Mouse (Mus musculus) erythroblast, embryonic 14.5 days (primary cell): ENCODE results near the gene Rbm20. TPM values are rescaled to one million over a fixed set of nuclear protein-coding genes. Genes with fewer than 3 reads are reported as not detected.

Experiments
- H3K27me3 ChIP-seq: 2 replicates; pipeline ENCODE4 v1.6.1; 2012; ENCODE audit warnings: inconsistent platforms; ENCODE audit not compliant: control insufficient read depth
- H3K36me3 ChIP-seq: 2 replicates; pipeline ENCODE4 v1.6.1; 2012; ENCODE audit warnings: mild to moderate bottlenecking, inconsistent platforms; ENCODE audit not compliant: control insufficient read depth
- H3K4me1 ChIP-seq: 2 replicates; pipeline ENCODE4 v1.6.1; 2012; ENCODE audit warnings: inconsistent platforms; ENCODE audit not compliant: control insufficient read depth
- H3K4me3 ChIP-seq: replicated peaks from 2 replicates; pipeline ENCODE3; 2012; ENCODE audit warnings: moderate library complexity, mild to moderate bottlenecking, inconsistent platforms
- H3K9me3 ChIP-seq: 2 replicates; pipeline ENCODE4 v1.6.1; 2012; ENCODE audit warnings: low read length, inconsistent platforms, mixed read lengths; ENCODE audit not compliant: control insufficient read depth
- GATA1 ChIP-seq: IDR thresholded peaks from 2 replicates; pipeline ENCODE4 v1.6.1; 2012; ENCODE audit warnings: low read length, inconsistent platforms, mixed read lengths
- TAL1 ChIP-seq: IDR thresholded peaks from 3 replicates; pipeline ENCODE4 v1.6.1; 2012; ENCODE audit warnings: low read length, inconsistent platforms, mixed read lengths
- polyA plus RNA-seq: library from polyadenylated mRNA; stranded (reverse); fragments of >175 nt; gene quantifications from 2 replicates; pipeline ENCODE4 v1.2.3, GENCODE M21; 2012

Gene Rbm20
- polyA plus RNA-seq, 1 experiment = not detected

DNA sequence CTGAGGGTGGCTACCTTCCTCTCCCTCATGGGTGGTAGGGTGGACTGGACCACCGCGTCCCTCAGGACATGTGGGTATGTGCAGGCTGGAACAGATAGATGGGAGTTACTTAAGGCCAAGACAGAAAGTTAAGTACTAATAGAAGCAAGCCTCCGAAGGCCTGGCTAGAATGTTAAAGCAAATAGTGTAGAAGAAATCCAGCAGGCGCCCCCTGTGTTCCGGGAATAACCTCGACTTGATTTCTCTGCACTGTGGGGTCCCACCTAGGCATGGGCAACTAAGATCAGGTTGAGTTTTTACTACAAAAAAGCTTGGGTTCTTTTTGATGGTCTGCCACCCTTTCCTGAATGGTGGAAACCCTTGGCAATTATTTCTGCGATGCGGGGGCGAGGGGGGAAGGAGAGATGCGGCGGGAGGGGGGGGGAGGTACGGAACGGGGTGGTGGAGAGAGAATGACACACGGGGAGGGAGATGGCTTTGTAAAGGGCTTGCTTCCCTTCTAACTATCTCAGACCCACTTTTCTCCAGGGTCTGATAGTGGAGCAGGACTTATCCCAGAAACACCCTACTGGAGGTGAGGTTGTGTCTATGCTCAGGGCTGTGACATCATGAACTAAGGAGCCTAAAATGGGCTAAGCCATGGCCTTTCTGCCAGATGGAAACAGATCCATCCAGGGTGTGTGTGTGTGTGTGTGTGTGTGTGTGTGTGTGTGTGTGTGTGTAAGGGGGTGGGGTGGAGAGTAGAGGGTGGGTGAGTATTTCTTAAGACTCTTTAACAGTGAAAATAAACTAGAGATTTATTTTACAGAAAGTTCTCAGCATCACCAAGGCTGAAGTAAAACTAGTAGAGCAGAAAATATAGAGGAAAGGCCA, 175.0 kb downstream of the Rbm20 start:
- TF ChIP-seq TAL1 (no peak), GATA1 (no peak)
- no peaks in the 10 kb centered on the region for H3K36me3 ChIP-seq

DNA sequence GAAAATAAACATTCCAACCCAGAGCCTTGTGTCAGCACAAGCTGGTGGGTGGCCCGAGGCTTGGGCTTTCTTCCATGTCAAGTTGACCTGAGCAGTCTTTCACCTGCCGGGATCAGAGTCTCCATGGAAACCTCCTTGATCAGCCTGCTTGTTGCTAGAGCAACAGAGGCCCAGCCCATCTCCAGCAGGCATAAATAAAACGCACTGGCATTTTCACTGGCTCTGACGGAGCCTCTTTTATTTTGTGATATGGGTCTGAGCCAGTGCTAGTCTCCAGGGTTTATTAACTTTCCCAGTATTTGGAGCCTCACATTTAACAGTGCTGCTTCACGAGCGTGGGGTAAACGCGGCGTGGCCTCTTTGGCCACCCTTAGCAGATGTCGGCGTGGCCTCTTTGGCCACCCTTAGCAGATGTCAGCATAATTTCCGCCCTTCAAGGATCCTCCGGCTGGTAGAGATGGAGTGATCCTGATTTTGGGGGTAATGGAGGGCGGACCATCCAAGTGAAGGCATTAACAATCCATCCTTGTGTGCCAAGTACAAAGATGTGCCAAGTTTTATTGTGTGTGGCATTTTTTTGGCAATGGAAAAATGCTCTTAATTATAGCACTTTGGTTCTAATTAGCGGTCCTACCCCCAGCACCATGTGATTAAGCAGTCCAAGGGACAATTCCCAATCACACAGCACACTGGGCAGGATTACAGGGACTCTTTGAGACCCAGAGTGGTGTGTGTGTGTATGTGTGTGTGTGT, 175.8 kb downstream of the Rbm20 start:
- no peak for TF ChIP-seq TAL1
- TF ChIP-seq GATA1 = no peak
- no peaks in the 10 kb centered on the region for H3K9me3 ChIP-seq

More for the DNA sequence above, 175.0 kb downstream of the Rbm20 start:
- H3K27me3 ChIP-seq = no peaks in the 10 kb centered on the region
- H3K4me3 ChIP-seq = no peak overlapping the region
- peaks cover 26% of the 10 kb centered on the region for H3K4me1 ChIP-seq
- H3K9me3 ChIP-seq = no peaks in the 10 kb centered on the region

DNA sequence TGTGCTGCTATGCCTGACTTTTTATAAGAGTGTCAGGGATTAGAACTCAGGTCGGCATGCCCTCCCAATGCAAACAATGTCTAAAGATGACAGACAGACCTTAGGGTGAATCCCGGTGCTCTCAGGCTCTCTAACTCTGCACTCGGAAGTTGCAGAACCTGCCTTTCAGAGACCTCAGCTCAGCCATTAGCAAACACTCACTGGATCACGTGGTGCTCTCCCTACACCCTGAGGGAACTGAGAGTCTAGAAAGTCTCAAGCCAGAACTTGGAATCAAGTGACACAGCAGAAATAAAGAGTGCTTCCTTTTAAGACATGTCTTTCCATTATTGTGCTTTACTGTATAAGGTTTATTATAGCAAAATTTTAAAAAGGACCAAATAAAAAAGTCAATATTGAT, 177.9 kb downstream of the Rbm20 start:
- Histone ChIP-seq H3K4me3 (no peak overlapping the region), H3K9me3 (no peaks in the 10 kb centered on the region)
- no peak for TF ChIP-seq TAL1
- no peak for TF ChIP-seq GATA1

More for the DNA sequence above, 175.8 kb downstream of the Rbm20 start:
- no peaks in the 10 kb centered on the region for H3K27me3 ChIP-seq
- H3K4me1 ChIP-seq = peaks cover 23% of the 10 kb centered on the region
- H3K36me3 ChIP-seq = no peaks in the 10 kb centered on the region
- H3K4me3 ChIP-seq = no peak overlapping the region

DNA sequence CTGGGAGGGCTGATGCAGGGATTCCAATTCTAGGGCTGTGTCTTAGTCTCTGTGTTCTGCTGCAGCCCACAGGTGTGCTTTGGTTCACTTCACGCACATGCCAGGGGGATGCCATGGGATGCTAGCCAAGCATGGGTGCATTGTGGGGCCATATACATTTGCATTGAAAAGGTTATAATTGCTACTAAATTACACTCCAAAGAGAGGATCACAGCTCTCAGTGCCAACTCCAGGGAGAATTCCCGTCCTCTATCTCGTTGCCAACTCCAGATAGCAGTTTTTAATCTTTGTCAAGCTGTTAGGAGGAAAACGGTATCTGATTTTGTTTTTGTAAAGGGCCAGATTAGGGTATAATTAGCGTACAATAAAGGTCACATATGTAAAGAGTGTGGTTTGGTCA, 178.7 kb downstream of the Rbm20 start:
- peaks cover 17% of the 10 kb centered on the region for H3K4me1 ChIP-seq
- TF ChIP-seq GATA1 (no peak), TAL1 (no peak)
- no peak overlapping the region for H3K4me3 ChIP-seq
- no peaks in the 10 kb centered on the region for H3K27me3 ChIP-seq
- H3K36me3 ChIP-seq = no peaks in the 10 kb centered on the region
- no peaks in the 10 kb centered on the region for H3K9me3 ChIP-seq

More for the DNA sequence above, 177.9 kb downstream of the Rbm20 start:
- no peaks in the 10 kb centered on the region for H3K36me3 ChIP-seq
- peaks cover 20% of the 10 kb centered on the region for H3K4me1 ChIP-seq
- no peaks in the 10 kb centered on the region for H3K27me3 ChIP-seq

DNA sequence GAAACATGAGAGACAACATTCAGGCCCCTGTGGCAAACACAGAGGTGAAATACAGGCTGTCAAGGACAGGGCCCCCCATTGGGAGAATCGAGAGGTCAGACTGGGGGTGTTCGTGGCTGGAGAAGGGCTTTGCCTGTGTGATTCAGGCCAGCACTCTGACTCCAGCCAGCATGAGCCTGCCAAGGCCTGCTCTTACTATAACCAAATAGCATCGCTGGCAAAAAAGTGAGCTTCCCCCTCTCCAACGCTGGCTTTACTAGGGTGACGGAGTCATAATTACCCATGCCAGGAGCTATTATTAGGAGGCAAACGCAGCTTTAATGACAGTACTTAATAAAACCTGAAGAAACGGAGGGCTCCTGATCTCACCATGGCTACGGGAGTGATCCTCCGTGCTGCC, 179.7 kb downstream of the Rbm20 start:
- H3K4me1 ChIP-seq = peaks cover 17% of the 10 kb centered on the region
- no peaks in the 10 kb centered on the region for H3K9me3 ChIP-seq
- no peaks in the 10 kb centered on the region for H3K36me3 ChIP-seq
- H3K4me3 ChIP-seq = no peak overlapping the region
- no peaks in the 10 kb centered on the region for H3K27me3 ChIP-seq
- no peak for TF ChIP-seq TAL1
- TF ChIP-seq GATA1 = no peak

DNA sequence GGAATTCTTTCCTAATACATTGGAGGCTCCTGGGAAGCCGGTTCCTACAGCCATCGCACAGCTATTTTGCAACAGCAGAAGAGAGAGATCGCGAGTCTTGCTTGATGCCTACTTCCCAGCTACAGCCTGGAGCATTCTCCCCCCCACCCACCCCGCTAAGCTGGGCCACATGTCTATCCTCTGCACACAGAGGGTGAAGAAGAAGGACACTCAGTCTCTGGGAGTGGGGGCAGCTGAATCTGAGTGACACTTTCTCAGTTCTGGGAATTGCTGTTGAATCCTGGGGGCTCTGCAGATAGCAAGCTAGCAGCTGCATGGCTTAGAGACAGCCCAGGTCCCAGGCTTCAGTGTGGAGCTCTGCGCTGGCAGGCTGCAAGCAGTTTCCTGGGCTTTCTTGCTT, 180.9 kb downstream of the Rbm20 start:
- Histone ChIP-seq H3K36me3 (no peaks in the 10 kb centered on the region), H3K27me3 (no peaks in the 10 kb centered on the region), H3K4me1 (peaks cover 17% of the 10 kb centered on the region), H3K9me3 (no peaks in the 10 kb centered on the region), H3K4me3 (no peak overlapping the region)
- TF ChIP-seq TAL1 (no peak), GATA1 (no peak)

DNA sequence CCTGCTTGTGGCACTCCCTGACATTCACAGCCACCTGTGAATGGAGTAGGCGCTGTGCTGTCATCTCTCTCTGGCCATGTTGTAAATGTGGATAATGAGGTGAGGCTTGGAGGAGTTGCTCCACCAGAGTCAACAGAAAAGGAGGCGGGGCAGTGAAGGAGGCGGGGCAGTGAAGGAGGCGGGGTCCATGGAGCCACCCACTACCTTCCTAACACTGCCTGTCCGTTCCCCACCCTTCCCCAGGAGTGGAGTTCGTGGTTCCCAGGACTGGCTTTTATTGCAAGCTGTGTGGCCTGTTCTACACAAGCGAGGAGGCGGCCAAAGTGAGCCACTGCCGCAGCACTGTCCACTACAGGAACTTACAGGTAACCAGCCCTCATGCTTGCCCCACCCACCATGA, 182.0 kb downstream of the Rbm20 start:
- Histone ChIP-seq H3K27me3 (no peaks in the 10 kb centered on the region), H3K4me1 (peaks cover 17% of the 10 kb centered on the region), H3K36me3 (no peaks in the 10 kb centered on the region), H3K9me3 (no peaks in the 10 kb centered on the region), H3K4me3 (no peak overlapping the region)
- TF ChIP-seq TAL1 = no peak
- no peak for TF ChIP-seq GATA1

DNA sequence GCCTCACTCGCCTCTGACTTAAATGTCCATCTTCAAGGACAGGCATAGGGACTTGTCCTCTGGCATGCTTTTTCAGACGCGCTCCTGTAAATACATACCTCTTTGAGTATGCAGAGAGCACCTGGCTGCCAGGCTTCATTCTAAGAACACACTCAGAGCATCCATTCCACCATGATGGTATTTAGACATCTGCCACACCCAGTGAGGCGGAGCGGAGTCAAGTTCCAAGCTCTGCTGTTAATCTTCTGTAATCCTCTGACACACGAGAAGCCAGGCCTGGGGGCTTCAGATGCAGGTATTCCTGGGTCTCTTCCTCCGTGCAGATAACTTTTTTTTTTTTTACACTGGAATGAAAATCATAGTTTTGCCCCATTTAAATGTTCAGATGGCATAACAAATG, 182.5 kb downstream of the Rbm20 start:
- Histone ChIP-seq H3K4me3 (no peak overlapping the region), H3K27me3 (no peaks in the 10 kb centered on the region), H3K36me3 (no peaks in the 10 kb centered on the region), H3K9me3 (no peaks in the 10 kb centered on the region), H3K4me1 (peaks cover 17% of the 10 kb centered on the region)
- TF ChIP-seq TAL1 (no peak), GATA1 (no peak)

DNA sequence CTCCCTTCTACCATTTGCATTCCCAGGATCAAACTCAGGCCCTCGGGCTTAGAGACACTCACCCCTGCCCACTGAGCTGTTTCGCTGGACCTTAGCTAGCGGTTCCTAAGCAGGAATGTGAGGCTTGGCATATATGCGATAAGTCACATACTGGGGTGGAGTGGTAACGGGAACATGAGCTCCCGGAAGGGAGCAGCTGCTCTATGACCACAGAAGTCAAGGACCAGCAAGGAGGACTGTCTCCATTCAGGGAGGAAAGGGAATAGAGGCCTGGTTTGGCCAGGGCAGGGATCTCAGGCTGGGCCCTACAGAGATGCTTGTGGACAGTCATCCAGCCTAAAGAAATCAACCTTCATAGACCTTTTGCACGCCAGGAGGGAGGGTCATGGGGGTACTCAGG, 184.2 kb downstream of the Rbm20 start:
- no peak for TF ChIP-seq GATA1
- no peak for TF ChIP-seq TAL1
- H3K4me3 ChIP-seq = no peak overlapping the region
- H3K36me3 ChIP-seq = no peaks in the 10 kb centered on the region
- H3K9me3 ChIP-seq = no peaks in the 10 kb centered on the region
- H3K27me3 ChIP-seq = no peaks in the 10 kb centered on the region
- H3K4me1 ChIP-seq = peaks cover 14% of the 10 kb centered on the region
